8 mouse cellular contexts compared by ENCODE assay signal in the genomic region with DNA sequence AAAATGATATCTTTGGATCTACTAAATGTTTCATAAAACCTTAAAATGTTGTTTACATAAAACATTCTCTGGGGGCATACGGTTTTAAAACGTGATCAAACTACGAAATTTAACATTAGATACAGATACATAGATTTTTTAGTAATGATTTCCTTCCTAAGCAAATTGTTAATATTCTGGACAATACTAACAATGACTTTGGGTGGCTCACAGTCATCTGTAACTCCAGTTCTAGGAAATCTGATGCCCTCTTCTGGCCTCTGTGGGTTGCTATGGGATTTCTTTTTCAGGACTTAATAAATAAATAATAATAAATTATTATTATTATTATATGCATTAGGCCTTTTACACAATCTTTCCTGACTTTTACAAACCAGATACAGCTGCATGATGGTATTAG. TPM values are rescaled to one million over a fixed set of nuclear protein-coding genes. Genes with fewer than 3 reads are reported as not detected.
DNase-seq lines count a peak whose midpoint lies in the region; ATAC-seq and TF ChIP-seq lines count a peak whose summit lies in the region.

No protein-coding gene starts in this region.

- WGBS in forebrain, embryonic 12.5 days: 22% methylated on average over 3 of the region's 3 CpGs
- 22% methylated on average over 3 of the region's 3 CpGs for WGBS in kidney, embryonic 16.5 days
- 28% methylated on average over 3 of the region's 3 CpGs for WGBS in midbrain, embryonic 11.5 days

- peak overlapping the region; percentile 84 for H3K4me3 ChIP-seq in layer of hippocampus, adult 2 months
- peak overlapping the region; percentile 64 for H3K4me3 ChIP-seq in forebrain, embryonic 12.5 days (replicated peaks)
- peak overlapping the region; percentile 85 for H3K4me3 ChIP-seq in kidney, embryonic 16.5 days (ENCODE audit: low read length)
- peak overlapping the region; percentile 75 for H3K4me3 ChIP-seq in midbrain, embryonic 11.5 days (ENCODE audit: low read depth, low read length)

- H3K9me3 ChIP-seq in forebrain, embryonic 12.5 days: no peaks in the 10 kb centered on the region
- no peaks in the 10 kb centered on the region for H3K9me3 ChIP-seq in kidney, embryonic 16.5 days (ENCODE audit: low read length)
- H3K9me3 ChIP-seq in midbrain, embryonic 11.5 days (ENCODE audit: control insufficient read depth, low read length): no peaks in the 10 kb centered on the region

- DNase-seq in layer of hippocampus, adult 2 months (ENCODE audit: low spot score in 2 of 2): no peak
- DNase-seq in layer of hippocampus, adult 11-12 months (ENCODE audit: low spot score): no peak
- DNase-seq in midbrain, embryonic 11.5 days (ENCODE audit: low spot score, missing footprints): no peak
- no peak for DNase-seq in left cerebral cortex, adult 9 months (ENCODE audit: low spot score in 2 of 2)
- DNase-seq in adrenal gland, postnatal 14 days: no peak

- peak overlapping the region; percentile 99 for H3K27ac ChIP-seq in layer of hippocampus, adult 2 months
- H3K27ac ChIP-seq in forebrain, embryonic 12.5 days: no peak overlapping the region
- no peak overlapping the region for H3K27ac ChIP-seq in kidney, embryonic 16.5 days (ENCODE audit: low read length)
- H3K27ac ChIP-seq in midbrain, embryonic 11.5 days (ENCODE audit: low read depth, low read length): no peak overlapping the region

- ATAC-seq in forebrain, embryonic 12.5 days (ENCODE audit: low FRiP score): no peak
- no peak for ATAC-seq in kidney, embryonic 16.5 days (ENCODE audit: low FRiP score, low TSS enrichment)
- no peak for ATAC-seq in midbrain, embryonic 11.5 days (ENCODE audit: low FRiP score)
- ATAC-seq in activated CD4-positive, CD25-positive, alpha-beta regulatory T cell, adult 4 months: no peak

- no peak overlapping the region for H3K9ac ChIP-seq in forebrain, embryonic 12.5 days
- no peak overlapping the region for H3K9ac ChIP-seq in kidney, embryonic 16.5 days (replicated peaks; ENCODE audit: low read length)
- H3K9ac ChIP-seq in midbrain, embryonic 11.5 days (ENCODE audit: low read length): no peak overlapping the region

- peaks cover 5% of the 10 kb centered on the region; the same call in 1 of the 2 replicates for H3K4me1 ChIP-seq in forebrain, embryonic 12.5 days
- H3K4me1 ChIP-seq in kidney, embryonic 16.5 days (ENCODE audit: insufficient read depth, low read length): peaks cover 5% of the 10 kb centered on the region; the same call in 1 of the 2 replicates
- no peaks in the 10 kb centered on the region; the same call in 1 of the 2 replicates for H3K4me1 ChIP-seq in midbrain, embryonic 11.5 days (ENCODE audit: control insufficient read depth, insufficient read depth, low read length)

- H3K36me3 ChIP-seq in forebrain, embryonic 12.5 days (replicated peaks): no peaks in the 10 kb centered on the region
- no peaks in the 10 kb centered on the region for H3K36me3 ChIP-seq in kidney, embryonic 16.5 days (ENCODE audit: insufficient read depth, low read length)
- no peaks in the 10 kb centered on the region for H3K36me3 ChIP-seq in midbrain, embryonic 11.5 days (ENCODE audit: control insufficient read depth, insufficient read depth, low read length)

- peaks cover 3% of the 10 kb centered on the region; the same call in 1 of the 2 replicates for H3K27me3 ChIP-seq in forebrain, embryonic 12.5 days
- H3K27me3 ChIP-seq in kidney, embryonic 16.5 days (ENCODE audit: insufficient read depth, low read length): no peaks in the 10 kb centered on the region
- no peaks in the 10 kb centered on the region for H3K27me3 ChIP-seq in midbrain, embryonic 11.5 days (ENCODE audit: control insufficient read depth, insufficient read depth, low read length)

- TF ChIP-seq CTCF in layer of hippocampus, adult 2 months (conservative IDR thresholded peaks at IDR 0.05): peak; percentile 70

- H3K4me2 ChIP-seq in forebrain, embryonic 12.5 days: peak overlapping the region; percentile 52
- peak overlapping the region; percentile 58; the same call in 1 of the 2 replicates for H3K4me2 ChIP-seq in kidney, embryonic 16.5 days (replicated peaks; ENCODE audit: low read depth, low read length)
- H3K4me2 ChIP-seq in midbrain, embryonic 11.5 days: peak overlapping the region; percentile 41

RNA-seq across cellular contexts. Expression of a gene that starts 30.9 kb away (rescaled TPM):
- total RNA-seq in layer of hippocampus, adult 2 months (2021): 1 to 10 TPM; 1.7 to 2.3 TPM
- polyA plus RNA-seq in forebrain, embryonic 12.5 days (2016; fragmentation: Nextera tagmentation; extraction: Ambion mirVana): 0.19 TPM in 1 of 2 replicates, not detected in the other
- 39.5 and 48.8 TPM in 2 replicates for polyA plus RNA-seq in kidney, embryonic 16.5 days (2015; fragmentation: Nextera tagmentation; extraction: Ambion mirVana)
- 0.16 TPM in 1 of 2 replicates, not detected in the other for polyA plus RNA-seq in midbrain, embryonic 11.5 days (2014; fragmentation: Nextera tagmentation; extraction: Ambion mirVana)
- not detected for polyA plus RNA-seq in activated CD4-positive, CD25-positive, alpha-beta regulatory T cell, adult 4 months (2017; shearing (Covaris generic))
- 1.7 and 6.8 TPM in 2 replicates for total RNA-seq in adrenal gland, postnatal 14 days (2021)

RNA-seq across cellular contexts. Expression of a gene that starts 44.9 kb away (rescaled TPM):
- 100 to 1,000 TPM; 543 to 554 TPM for total RNA-seq in layer of hippocampus, adult 2 months (2021)
- polyA plus RNA-seq in forebrain, embryonic 12.5 days (2016; fragmentation: Nextera tagmentation; extraction: Ambion mirVana): 7.2 and 7.7 TPM in 2 replicates
- polyA plus RNA-seq in kidney, embryonic 16.5 days (2015; fragmentation: Nextera tagmentation; extraction: Ambion mirVana): 0.25 and 0.33 TPM in 2 replicates
- 0.40 and 0.51 TPM in 2 replicates for polyA plus RNA-seq in midbrain, embryonic 11.5 days (2014; fragmentation: Nextera tagmentation; extraction: Ambion mirVana)
- not detected for polyA plus RNA-seq in activated CD4-positive, CD25-positive, alpha-beta regulatory T cell, adult 4 months (2017; shearing (Covaris generic))
- 1.2 and 2.1 TPM in 2 replicates for total RNA-seq in adrenal gland, postnatal 14 days (2021)

Comparison
In these comparisons a context has a peak if more than half of its experiments do, and no peak if none do; other contexts are left out.
1. RNA of a gene that starts 30.9 kb away (polyA plus RNA-seq): 39.5 to 48.8 TPM in kidney, embryonic 16.5 days; 0.16 TPM in midbrain, embryonic 11.5 days, 0.19 TPM in forebrain, embryonic 12.5 days and not detected in activated CD4-positive, CD25-positive, alpha-beta regulatory T cell, adult 4 months; every median in the first group is over 10 times any median in the second.
2. Peak in every context shown above with its lines, with median percentiles within 50 percentile points of each other: H3K4me3 ChIP-seq and H3K4me2 ChIP-seq.